Mouse (Mus musculus) cerebellum, adult 2 months (tissue): ENCODE results near the gene Limk1. TPM values are rescaled to one million over a fixed set of nuclear protein-coding genes. Genes with fewer than 3 reads are reported as not detected.
"Not testable (repeated sequence)": the region's sequence is repeated elsewhere in the genome, so short reads cannot be mapped to it uniquely, and the experiment has no call there.

Experiments
- DNase-seq, 2 experiments: peaks; one replicate each; pipeline ENCODE4 v3.0.0; 2021
- H3K27ac ChIP-seq: fragments of 200-500 bp; 2 replicates; pipeline ENCODE4 v1.5.1; 2012; ENCODE audit warnings: low read length, control low read depth, inconsistent platforms; ENCODE audit not compliant: insufficient read depth
- H3K27me3 ChIP-seq: fragments of 200-500 bp; 2 replicates; pipeline ENCODE4 v1.6.1; 2012; ENCODE audit warnings: inconsistent platforms, mild to moderate bottlenecking, low read length, moderate library complexity; ENCODE audit not compliant: control insufficient read depth, insufficient read depth
- H3K4me1 ChIP-seq: fragments of 200-500 bp; 2 replicates; pipeline ENCODE4 v1.6.1; 2011; ENCODE audit warnings: low read length; ENCODE audit not compliant: control insufficient read depth, insufficient read depth
- H3K4me3 ChIP-seq: fragments of 200-500 bp; replicated peaks from 2 replicates; pipeline ENCODE3; 2011; ENCODE audit warnings: mild to moderate bottlenecking, low read depth, low read length, control low read depth; ENCODE audit not compliant: insufficient read depth
- CTCF ChIP-seq: fragments of 200-500 bp; IDR thresholded peaks from 2 replicates; pipeline ENCODE4 v1.5.1; 2011; ENCODE audit warnings: low read depth, mild to moderate bottlenecking, control low read depth, low read length, moderate library complexity, borderline replicate concordance; ENCODE audit not compliant: insufficient read depth
- POLR2A ChIP-seq: fragments of 200-500 bp; IDR thresholded peaks from 2 replicates; pipeline ENCODE4 v1.6.1; 2011; ENCODE audit warnings: low read length, control low read depth, borderline replicate concordance; ENCODE audit not compliant: insufficient read depth
- WGBS: fragments of 180-500 bp; shearing (Covaris S2); methylation state at CpG from one replicate; pipeline ENCODE4 v1.1.7; 2018; 5-methylcytosine and 5-hydroxymethylcytosine counted together
- polyA plus RNA-seq: library from polyadenylated mRNA; depleted of rRNA; stranded (reverse); fragments of >200 nt; gene quantifications from 2 replicates; pipeline ENCODE4 v1.2.3, GENCODE M21; 2012

Gene Limk1
- polyA plus RNA-seq, 1 experiment, result 99.2 TPM

GRCm38 (mm10) chr5:134652015-134652414 is 36.4 kb downstream of the Limk1 start:
- Histone ChIP-seq H3K4me1 (no peaks in the 10 kb centered on the region), H3K4me3 (no peak overlapping the region), H3K27ac (no peak overlapping the region), H3K27me3 (no peaks in the 10 kb centered on the region)
- WGBS, result 45% methylated on average over 7 of the region's 7 CpGs
- no peak for DNase-seq
- TF ChIP-seq CTCF (no peak), POLR2A (no peak)

- DNase-seq, result peak in 1 of 2 experiments; percentile 41
- Histone ChIP-seq H3K27ac (no peak overlapping the region), H3K27me3 (no peaks in the 10 kb centered on the region), H3K4me3 (no peak overlapping the region), H3K4me1 (no peaks in the 10 kb centered on the region)
- peak; percentile 42; the same call in 1 of the 2 replicates for TF ChIP-seq CTCF
- TF ChIP-seq POLR2A, result no peak
- 58% methylated on average over 5 of the region's 5 CpGs for WGBS
These were observed 37.5 kb downstream of the Limk1 start for GRCm38 (mm10) chr5:134650926-134651325.

GRCm38 (mm10) chr5:134648976-134649375 is 39.4 kb downstream of the Limk1 start:
- H3K27me3 ChIP-seq, H3K4me3 ChIP-seq, DNase-seq, H3K4me1 ChIP-seq, H3K27ac ChIP-seq: not testable (repeated sequence)
- WGBS, result 67% methylated on average over 4 of the region's 4 CpGs

- no peak for DNase-seq
- TF ChIP-seq CTCF, result no peak
- TF ChIP-seq POLR2A, result no peak
- Histone ChIP-seq H3K27me3 (no peaks in the 10 kb centered on the region), H3K4me3 (no peak overlapping the region), H3K27ac (no peak overlapping the region), H3K4me1 (no peaks in the 10 kb centered on the region)
- 80% methylated on average over 2 of the region's 2 CpGs for WGBS
These were observed 41.0 kb downstream of the Limk1 start for GRCm38 (mm10) chr5:134647394-134647793.

GRCm38 (mm10) chr5:134646461-134646860 is 41.9 kb downstream of the Limk1 start:
- Histone ChIP-seq H3K27ac (no peak overlapping the region), H3K4me1 (no peaks in the 10 kb centered on the region), H3K27me3 (no peaks in the 10 kb centered on the region), H3K4me3 (no peak overlapping the region)
- TF ChIP-seq CTCF, result no peak
- TF ChIP-seq POLR2A, result no peak
- DNase-seq, result no peak
- WGBS, result 75% methylated on average over 4 of the region's 4 CpGs

- Histone ChIP-seq H3K27ac (no peak overlapping the region), H3K27me3 (no peaks in the 10 kb centered on the region), H3K4me3 (no peak overlapping the region), H3K4me1 (no peaks in the 10 kb centered on the region)
- TF ChIP-seq CTCF, result no peak
- TF ChIP-seq POLR2A, result no peak
- WGBS, result 73% methylated on average over 8 of the region's 8 CpGs
- DNase-seq, result no peak
These were observed 43.7 kb downstream of the Limk1 start for GRCm38 (mm10) chr5:134644643-134645118.

GRCm38 (mm10) chr5:134644121-134644520 is 44.3 kb downstream of the Limk1 start:
- no peaks in the 10 kb centered on the region for H3K27me3 ChIP-seq
- DNase-seq, result no peak
- no peaks in the 10 kb centered on the region for H3K4me1 ChIP-seq
- no peak overlapping the region for H3K27ac ChIP-seq
- 57% methylated on average over 1 of the region's 1 CpGs for whole genome bisulfite sequencing
- TF ChIP-seq CTCF (no peak), POLR2A (no peak)
- no peak overlapping the region for H3K4me3 ChIP-seq

- no peak for DNase-seq
- WGBS, result 96% methylated on average over 3 of the region's 3 CpGs
- Histone ChIP-seq H3K4me3 (no peak overlapping the region), H3K27me3 (no peaks in the 10 kb centered on the region), H3K27ac (no peak overlapping the region), H3K4me1 (no peaks in the 10 kb centered on the region)
- TF ChIP-seq POLR2A (no peak), CTCF (no peak)
These were observed 48.0 kb downstream of the Limk1 start for GRCm38 (mm10) chr5:134640371-134640770.

- TF ChIP-seq POLR2A (peak; percentile 82), CTCF (no peak)
- under 1% methylated on average over 48 of the region's 52 CpGs for WGBS
- Histone ChIP-seq H3K27me3 (no peaks in the 10 kb centered on the region), H3K4me1 (no peaks in the 10 kb centered on the region), H3K27ac (peak within 1 kb of the TSS; percentile 91), H3K4me3 (peak within 1 kb of the TSS; percentile 72)
- DNase-seq, result peak; percentile 97 to 98
These were observed 49.1 kb downstream of the Limk1 start, which contains the start of gene Eif4h for GRCm38 (mm10) chr5:134639269-134639682. Eif4h (minus strand) TSS chr5:134639490.
